Mouse (Mus musculus): ENCODE data around the gene Rhd. TPM values are rescaled to one million over a fixed set of nuclear protein-coding genes. Genes with fewer than 3 reads are reported as not detected.

Gene Rhd
- polyA plus RNA-seq, 1 experiment: 0.38 TPM

GRCm38 (mm10) chr4:134865789-134866188, 1.5 kb downstream of the Rhd start:
- 91% methylated on average over 5 of the region's 5 CpGs for WGBS

GRCm38 (mm10) chr4:134867213-134867612, 2.9 kb downstream of the Rhd start:
- WGBS: 96% methylated on average over 8 of the region's 8 CpGs
- H3K36me3 ChIP-seq (ENCODE audit: control insufficient read depth, insufficient read depth, low read length): no peaks in the 10 kb centered on the region
- DNase-seq: no peak
- H3K27ac ChIP-seq (ENCODE audit: control insufficient read depth, insufficient read depth, low read length): no peak overlapping the region
- no peak overlapping the region for H3K4me3 ChIP-seq (ENCODE audit: control insufficient read depth, insufficient read depth, low read length)
- no peaks in the 10 kb centered on the region for H3K4me1 ChIP-seq (replicated peaks; ENCODE audit: control insufficient read depth, insufficient read depth, low read length)
- H3K27me3 ChIP-seq (ENCODE audit: control insufficient read depth, insufficient read depth, low read length): no peaks in the 10 kb centered on the region; the same call in 1 of the 2 replicates
- TF ChIP-seq CTCF (IDR thresholded peaks at IDR 0.05; ENCODE audit: borderline replicate concordance, control insufficient read depth, extremely low read depth, insufficient read depth, low read length, poor library complexity) (no peak), POLR2A (IDR thresholded peaks at IDR 0.05; ENCODE audit: control insufficient read depth, extremely low read depth, insufficient read depth, low read length, poor library complexity) (no peak)

More at GRCm38 (mm10) chr4:134865789-134866188, 1.5 kb downstream of the Rhd start:
- H3K27ac ChIP-seq (ENCODE audit: control insufficient read depth, insufficient read depth, low read length): no peak overlapping the region
- no peak overlapping the region for H3K4me3 ChIP-seq (ENCODE audit: control insufficient read depth, insufficient read depth, low read length)
- DNase-seq: no peak
- H3K4me1 ChIP-seq (replicated peaks; ENCODE audit: control insufficient read depth, insufficient read depth, low read length): no peaks in the 10 kb centered on the region
- no peaks in the 10 kb centered on the region; the same call in 1 of the 2 replicates for H3K27me3 ChIP-seq (ENCODE audit: control insufficient read depth, insufficient read depth, low read length)
- TF ChIP-seq POLR2A (IDR thresholded peaks at IDR 0.05; ENCODE audit: control insufficient read depth, extremely low read depth, insufficient read depth, low read length, poor library complexity) (no peak), CTCF (IDR thresholded peaks at IDR 0.05; ENCODE audit: borderline replicate concordance, control insufficient read depth, extremely low read depth, insufficient read depth, low read length, poor library complexity) (no peak)
- H3K36me3 ChIP-seq (ENCODE audit: control insufficient read depth, insufficient read depth, low read length): no peaks in the 10 kb centered on the region

- TF ChIP-seq POLR2A (IDR thresholded peaks at IDR 0.05; ENCODE audit: control insufficient read depth, extremely low read depth, insufficient read depth, low read length, poor library complexity) (no peak), CTCF (IDR thresholded peaks at IDR 0.05; ENCODE audit: borderline replicate concordance, control insufficient read depth, extremely low read depth, insufficient read depth, low read length, poor library complexity) (no peak)
- Histone ChIP-seq H3K27ac (ENCODE audit: control insufficient read depth, insufficient read depth, low read length) (no peak overlapping the region), H3K36me3 (ENCODE audit: control insufficient read depth, insufficient read depth, low read length) (no peaks in the 10 kb centered on the region), H3K4me1 (replicated peaks; ENCODE audit: control insufficient read depth, insufficient read depth, low read length) (no peaks in the 10 kb centered on the region), H3K27me3 (ENCODE audit: control insufficient read depth, insufficient read depth, low read length) (no peaks in the 10 kb centered on the region; the same call in 1 of the 2 replicates), H3K4me3 (ENCODE audit: control insufficient read depth, insufficient read depth, low read length) (no peak overlapping the region)
- no peak for DNase-seq
- 88% methylated on average over 8 of the region's 8 CpGs for WGBS
Measured at GRCm38 (mm10) chr4:134867661-134868060, 3.3 kb downstream of the Rhd start.

- H3K27me3 ChIP-seq (ENCODE audit: control insufficient read depth, insufficient read depth, low read length): no peaks in the 10 kb centered on the region; the same call in 1 of the 2 replicates
- no peak for DNase-seq
- H3K4me3 ChIP-seq (ENCODE audit: control insufficient read depth, insufficient read depth, low read length): no peak overlapping the region
- H3K27ac ChIP-seq (ENCODE audit: control insufficient read depth, insufficient read depth, low read length): no peak overlapping the region
- no peaks in the 10 kb centered on the region for H3K36me3 ChIP-seq (ENCODE audit: control insufficient read depth, insufficient read depth, low read length)
- TF ChIP-seq CTCF (IDR thresholded peaks at IDR 0.05; ENCODE audit: borderline replicate concordance, control insufficient read depth, extremely low read depth, insufficient read depth, low read length, poor library complexity): no peak
- no peak for TF ChIP-seq POLR2A (IDR thresholded peaks at IDR 0.05; ENCODE audit: control insufficient read depth, extremely low read depth, insufficient read depth, low read length, poor library complexity)
- WGBS: 90% methylated on average over 10 of the region's 10 CpGs
- H3K4me1 ChIP-seq (replicated peaks; ENCODE audit: control insufficient read depth, insufficient read depth, low read length): no peaks in the 10 kb centered on the region
Measured at GRCm38 (mm10) chr4:134868065-134868464, 3.7 kb downstream of the Rhd start.

GRCm38 (mm10) chr4:134868490-134868889, 4.2 kb downstream of the Rhd start:
- no peaks in the 10 kb centered on the region for H3K4me1 ChIP-seq (replicated peaks; ENCODE audit: control insufficient read depth, insufficient read depth, low read length)
- no peak overlapping the region for H3K4me3 ChIP-seq (ENCODE audit: control insufficient read depth, insufficient read depth, low read length)
- 51% methylated on average over 9 of the region's 9 CpGs for WGBS
- TF ChIP-seq CTCF (IDR thresholded peaks at IDR 0.05; ENCODE audit: borderline replicate concordance, control insufficient read depth, extremely low read depth, insufficient read depth, low read length, poor library complexity) (no peak), POLR2A (IDR thresholded peaks at IDR 0.05; ENCODE audit: control insufficient read depth, extremely low read depth, insufficient read depth, low read length, poor library complexity) (no peak)
- H3K27me3 ChIP-seq (ENCODE audit: control insufficient read depth, insufficient read depth, low read length): no peaks in the 10 kb centered on the region; the same call in 1 of the 2 replicates
- no peak overlapping the region for H3K27ac ChIP-seq (ENCODE audit: control insufficient read depth, insufficient read depth, low read length)
- no peaks in the 10 kb centered on the region for H3K36me3 ChIP-seq (ENCODE audit: control insufficient read depth, insufficient read depth, low read length)
- no peak for DNase-seq

- WGBS: 46% methylated on average over 16 of the region's 16 CpGs
- H3K27me3 ChIP-seq (ENCODE audit: control insufficient read depth, insufficient read depth, low read length): no peaks in the 10 kb centered on the region; the same call in 1 of the 2 replicates
- H3K4me1 ChIP-seq (replicated peaks; ENCODE audit: control insufficient read depth, insufficient read depth, low read length): no peaks in the 10 kb centered on the region
- TF ChIP-seq CTCF (IDR thresholded peaks at IDR 0.05; ENCODE audit: borderline replicate concordance, control insufficient read depth, extremely low read depth, insufficient read depth, low read length, poor library complexity): no peak
- no peak for TF ChIP-seq POLR2A (IDR thresholded peaks at IDR 0.05; ENCODE audit: control insufficient read depth, extremely low read depth, insufficient read depth, low read length, poor library complexity)
- no peak for DNase-seq
- no peaks in the 10 kb centered on the region for H3K36me3 ChIP-seq (ENCODE audit: control insufficient read depth, insufficient read depth, low read length)
- no peak overlapping the region for H3K4me3 ChIP-seq (ENCODE audit: control insufficient read depth, insufficient read depth, low read length)
- H3K27ac ChIP-seq (ENCODE audit: control insufficient read depth, insufficient read depth, low read length): no peak overlapping the region
Measured at GRCm38 (mm10) chr4:134869068-134869730, 4.9 kb downstream of the Rhd start.
